Comparison of ENCODE assay signal across 13 mouse cellular contexts in genomic region chr1:36534595-36535058, GRCm38 (mm10). TPM values are rescaled to one million over a fixed set of nuclear protein-coding genes. Genes with fewer than 3 reads are reported as not detected.
DNase-seq lines count a peak whose midpoint lies in the region; ATAC-seq lines count a peak whose summit lies in the region.
"Had no signal": no experiment of that assay in that cellular context is flagged by ENCODE, and none has a peak within 500 bp of the region (broad histone marks: within the 10 kb centered on the region; RNA-seq: fewer than 3 reads in every experiment).

No protein-coding gene starts in this region.

- no peak overlapping the region for H3K4me3 ChIP-seq in limb, embryonic 15.5 days
- no peak overlapping the region for H3K4me3 ChIP-seq in limb, embryonic 10.5 days
- H3K4me3 ChIP-seq in heart, embryonic 15.5 days: no peak overlapping the region
- H3K4me3 ChIP-seq: liver, embryonic 15.5 days had no signal

- DNase-seq in cerebellum, adult 11-12 months: peak; percentile 32
- no peak for DNase-seq in cerebellum, adult 11 months
- DNase-seq in limb, embryonic 10.5 days (ENCODE audit: low spot score): no peak
- no peak for DNase-seq in retina, postnatal 1 day
- DNase-seq in T-cell, adult 2 months (ENCODE audit: low spot score): no peak
- DNase-seq: embryo, embryonic 11 days; layer of hippocampus, postnatal 36 days had no signal

- no peak for ATAC-seq in limb, embryonic 15.5 days (ENCODE audit: insufficient number of reproducible peaks, low FRiP score, low TSS enrichment, low read depth)
- ATAC-seq in heart, embryonic 15.5 days (replicated peaks; ENCODE audit: insufficient number of reproducible peaks, insufficient read depth, low FRiP score, low read depth): no peak
- 0 out of 2 replicates have a peak, but pooled peaks have one; percentile 12 for ATAC-seq in megakaryocyte, adult 5-6 weeks (ENCODE audit: poor library complexity, severe bottlenecking)
- ATAC-seq: forebrain, embryonic 16.5 days had no signal

- peaks cover 16% of the 10 kb centered on the region for H3K4me1 ChIP-seq in limb, embryonic 15.5 days
- 0 out of 2 replicates have a peak, but pooled peaks cover 9% of the 10 kb centered on the region for H3K4me1 ChIP-seq in limb, embryonic 10.5 days
- H3K4me1 ChIP-seq in heart, embryonic 15.5 days (replicated peaks): peaks cover 82% of the 10 kb centered on the region

- H3K9ac ChIP-seq in limb, embryonic 15.5 days: no peak overlapping the region
- no peak overlapping the region for H3K9ac ChIP-seq in heart, embryonic 15.5 days
- H3K9ac ChIP-seq: liver, embryonic 15.5 days had no signal

- no peaks in the 10 kb centered on the region for H3K9me3 ChIP-seq in limb, embryonic 15.5 days
- H3K9me3 ChIP-seq in limb, embryonic 10.5 days (replicated peaks): no peaks in the 10 kb centered on the region
- H3K9me3 ChIP-seq in heart, embryonic 15.5 days (replicated peaks): no peaks in the 10 kb centered on the region
- H3K9me3 ChIP-seq: liver, embryonic 15.5 days had no signal

- peaks cover 44% of the 10 kb centered on the region for H3K36me3 ChIP-seq in limb, embryonic 15.5 days
- peaks cover 32% of the 10 kb centered on the region for H3K36me3 ChIP-seq in limb, embryonic 10.5 days
- 0 out of 2 replicates have a peak, but pooled peaks cover 4% of the 10 kb centered on the region for H3K36me3 ChIP-seq in heart, embryonic 15.5 days
- H3K36me3 ChIP-seq: liver, embryonic 15.5 days had no signal

- no peaks in the 10 kb centered on the region for H3K27me3 ChIP-seq in limb, embryonic 15.5 days
- H3K27me3 ChIP-seq in limb, embryonic 10.5 days (ENCODE audit: low read depth, poor library complexity, severe bottlenecking): no peaks in the 10 kb centered on the region
- no peaks in the 10 kb centered on the region for H3K27me3 ChIP-seq in heart, embryonic 15.5 days
- H3K27me3 ChIP-seq: liver, embryonic 15.5 days had no signal

- 65% methylated on average over 6 of the region's 6 CpGs for WGBS in limb, embryonic 15.5 days
- 73% methylated on average over 6 of the region's 6 CpGs for WGBS in limb, embryonic 10.5 days
- 46% methylated on average over 6 of the region's 6 CpGs for WGBS in heart, embryonic 15.5 days

- H3K27ac ChIP-seq in limb, embryonic 15.5 days: peak overlapping the region; percentile 22
- no peak overlapping the region for H3K27ac ChIP-seq in limb, embryonic 10.5 days
- H3K27ac ChIP-seq in heart, embryonic 15.5 days: peak overlapping the region; percentile 92
- H3K27ac ChIP-seq: liver, embryonic 15.5 days had no signal

- no peak overlapping the region for H3K4me2 ChIP-seq in limb, embryonic 15.5 days
- no peak overlapping the region; the same call in 1 of the 2 replicates for H3K4me2 ChIP-seq in heart, embryonic 15.5 days
- H3K4me2 ChIP-seq: liver, embryonic 15.5 days had no signal

RNA-seq across cellular contexts. Expression of gene Ankrd23, which starts 2.1 kb away (rescaled TPM):
- polyA plus RNA-seq in limb, embryonic 15.5 days (2015; fragmentation: Nextera tagmentation; extraction: Ambion mirVana): 19.5 and 20.6 TPM in 2 replicates
- polyA plus RNA-seq in limb, embryonic 10.5 days (2016; fragmentation: Nextera tagmentation; extraction: Ambion mirVana): 14.3 and 16.8 TPM in 2 replicates
- polyA plus RNA-seq in heart, embryonic 15.5 days (2015; fragmentation: Nextera tagmentation; extraction: Ambion mirVana): 25.3 and 26.7 TPM in 2 replicates
- 2.3 and 2.4 TPM in 2 replicates for total RNA-seq in megakaryocyte, adult 5-6 weeks (2015)
- total RNA-seq in megakaryocyte, adult 5-6 weeks (2017): 2.2 and 9.8 TPM in 2 replicates

RNA-seq across cellular contexts. Expression of gene Gm42417, which starts 4.6 kb away (rescaled TPM):
- 0.31 and 0.38 TPM in 2 replicates for polyA plus RNA-seq in limb, embryonic 15.5 days (2015; fragmentation: Nextera tagmentation; extraction: Ambion mirVana)
- 0.39 TPM in 1 of 2 replicates, not detected in the other for polyA plus RNA-seq in limb, embryonic 10.5 days (2016; fragmentation: Nextera tagmentation; extraction: Ambion mirVana)
- polyA plus RNA-seq in heart, embryonic 15.5 days (2015; fragmentation: Nextera tagmentation; extraction: Ambion mirVana): 0.22 TPM in 1 of 2 replicates, not detected in the other
- not detected in 2 replicates for total RNA-seq in megakaryocyte, adult 5-6 weeks (2015)
- total RNA-seq in megakaryocyte, adult 5-6 weeks (2017): not detected in 2 replicates
- total RNA-seq: layer of hippocampus, postnatal 36 days; monocyte, adult 5-6 weeks had no signal
- polyA plus RNA-seq: liver, embryonic 15.5 days had no signal

RNA-seq across cellular contexts. Expression of gene Ankrd39, which starts 12.6 kb away (rescaled TPM):
- 21.7 and 24.0 TPM in 2 replicates for polyA plus RNA-seq in limb, embryonic 15.5 days (2015; fragmentation: Nextera tagmentation; extraction: Ambion mirVana)
- polyA plus RNA-seq in limb, embryonic 10.5 days (2016; fragmentation: Nextera tagmentation; extraction: Ambion mirVana): 19.5 and 20.3 TPM in 2 replicates
- polyA plus RNA-seq in heart, embryonic 15.5 days (2015; fragmentation: Nextera tagmentation; extraction: Ambion mirVana): 27.3 and 30.4 TPM in 2 replicates
- 3.6 and 4.9 TPM in 2 replicates for total RNA-seq in megakaryocyte, adult 5-6 weeks (2015)
- 2.2 and 2.9 TPM in 2 replicates for total RNA-seq in megakaryocyte, adult 5-6 weeks (2017)

RNA-seq across cellular contexts. Expression of gene Cnnm3, which starts 23.0 kb away (rescaled TPM):
- polyA plus RNA-seq in limb, embryonic 15.5 days (2015; fragmentation: Nextera tagmentation; extraction: Ambion mirVana): 2.6 and 3.2 TPM in 2 replicates
- 3.6 and 4.5 TPM in 2 replicates for polyA plus RNA-seq in limb, embryonic 10.5 days (2016; fragmentation: Nextera tagmentation; extraction: Ambion mirVana)
- 2.4 and 3.5 TPM in 2 replicates for polyA plus RNA-seq in heart, embryonic 15.5 days (2015; fragmentation: Nextera tagmentation; extraction: Ambion mirVana)
- total RNA-seq in megakaryocyte, adult 5-6 weeks (2015): 14.4 and 15.1 TPM in 2 replicates
- 6.8 and 11.1 TPM in 2 replicates for total RNA-seq in megakaryocyte, adult 5-6 weeks (2017)

RNA-seq across cellular contexts. Expression of gene Sema4c, which starts 23.5 kb away (rescaled TPM):
- polyA plus RNA-seq in limb, embryonic 15.5 days (2015; fragmentation: Nextera tagmentation; extraction: Ambion mirVana): 15.4 and 18.1 TPM in 2 replicates
- polyA plus RNA-seq in limb, embryonic 10.5 days (2016; fragmentation: Nextera tagmentation; extraction: Ambion mirVana): 28.5 and 34.2 TPM in 2 replicates
- 7.9 and 10.9 TPM in 2 replicates for polyA plus RNA-seq in heart, embryonic 15.5 days (2015; fragmentation: Nextera tagmentation; extraction: Ambion mirVana)
- 1.5 and 2.1 TPM in 2 replicates for total RNA-seq in megakaryocyte, adult 5-6 weeks (2015)
- 1.8 and 3.6 TPM in 2 replicates for total RNA-seq in megakaryocyte, adult 5-6 weeks (2017)
